17 mouse cellular contexts compared by ENCODE assay signal in the genomic region with DNA sequence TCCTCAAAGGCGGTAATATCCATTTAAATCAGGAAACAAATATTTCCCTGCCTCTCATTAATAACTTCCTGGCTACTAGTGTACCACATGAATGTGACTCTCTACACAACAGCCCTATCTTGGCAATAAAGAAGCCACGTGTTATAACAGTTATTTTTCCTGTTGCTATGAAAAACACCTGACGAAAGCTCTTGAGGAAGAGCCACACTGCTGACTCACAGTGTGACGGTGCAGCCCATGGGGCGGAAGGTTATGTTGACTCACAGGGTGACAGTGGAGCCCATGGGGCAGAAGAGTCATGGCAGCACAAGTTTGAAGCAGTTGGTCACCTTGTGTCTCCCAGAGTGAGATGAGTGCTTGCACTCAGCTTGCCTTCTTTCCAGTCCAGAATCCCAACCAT. TPM values are rescaled to one million over a fixed set of nuclear protein-coding genes. Genes with fewer than 3 reads are reported as not detected.
A peak's percentile ranks its signal among the peaks of the same experiment; 100 is the strongest.
DNase-seq lines count a peak whose midpoint lies in the region; ATAC-seq and TF ChIP-seq lines count a peak whose summit lies in the region.
"Had no signal": no experiment of that assay in that cellular context is flagged by ENCODE, and none has a peak within 500 bp of the region (broad histone marks: within the 10 kb centered on the region; RNA-seq: fewer than 3 reads in every experiment).

No protein-coding gene starts in this region.

- no peak overlapping the region for H3K4me3 ChIP-seq in liver, postnatal 0 days (ENCODE audit: low read depth, low read length)
- H3K4me3 ChIP-seq: forebrain, embryonic 15.5 days; hindbrain, embryonic 13.5 days; neural tube, embryonic 15.5 days had no signal

- WGBS in liver, postnatal 0 days (ENCODE audit: insufficient replicate concordance) = 35% methylated on average over 5 of the region's 5 CpGs

- peak overlapping the region; percentile 39; the same call in 1 of the 2 replicates for H3K27ac ChIP-seq in liver, postnatal 0 days (ENCODE audit: low read depth)
- H3K27ac ChIP-seq: forebrain, embryonic 15.5 days; hindbrain, embryonic 13.5 days; neural tube, embryonic 15.5 days had no signal

- H3K9ac ChIP-seq in liver, postnatal 0 days (replicated peaks) = no peak overlapping the region
- H3K9ac ChIP-seq: forebrain, embryonic 15.5 days; hindbrain, embryonic 13.5 days; neural tube, embryonic 15.5 days had no signal

- TF ChIP-seq EP300 in liver, postnatal 0 days (IDR thresholded peaks at IDR 0.05; ENCODE audit: low read depth) = no peak

- no peaks in the 10 kb centered on the region for H3K9me3 ChIP-seq in liver, postnatal 0 days (ENCODE audit: low read length)
- H3K9me3 ChIP-seq: forebrain, embryonic 15.5 days; hindbrain, embryonic 13.5 days; neural tube, embryonic 15.5 days had no signal

- H3K4me1 ChIP-seq in liver, postnatal 0 days (ENCODE audit: insufficient read depth) = peaks cover 6% of the 10 kb centered on the region; the same call in 1 of the 2 replicates
- H3K4me1 ChIP-seq: forebrain, embryonic 15.5 days; hindbrain, embryonic 13.5 days; neural tube, embryonic 15.5 days had no signal

- TF ChIP-seq CTCF in liver, postnatal 0 days (IDR thresholded peaks at IDR 0.05; ENCODE audit: low read depth) = no peak

- no peaks in the 10 kb centered on the region for H3K27me3 ChIP-seq in liver, postnatal 0 days (ENCODE audit: insufficient read depth, low read length)
- H3K27me3 ChIP-seq: forebrain, embryonic 15.5 days; neural tube, embryonic 15.5 days had no signal

- peak; percentile 95 for ATAC-seq in erythroblast, adult 5-6 weeks (replicated peaks; ENCODE audit: low FRiP score, poor library complexity, severe bottlenecking)
- peak; percentile 91 for ATAC-seq in liver, postnatal 0 days
- ATAC-seq: forebrain, embryonic 15.5 days had no signal

- H3K36me3 ChIP-seq in liver, postnatal 0 days (replicated peaks; ENCODE audit: insufficient read depth, low read length) = no peaks in the 10 kb centered on the region
- H3K36me3 ChIP-seq: forebrain, embryonic 15.5 days; hindbrain, embryonic 13.5 days; neural tube, embryonic 15.5 days had no signal

- DNase-seq in 3T3-L1 (ENCODE audit: low read depth, low spot score) = peak; percentile 72
- peak; percentile 51 for DNase-seq in CD4-positive helper T cell, adult 2 months (ENCODE audit: low read depth, low spot score)
- peak; percentile 51 for DNase-seq in liver, postnatal 0 days
- no peak for DNase-seq in cerebellum, adult 18-20 months
- DNase-seq in B cell, adult 2 months = no peak
- DNase-seq in frontal cortex, postnatal 10 days (ENCODE audit: low spot score in 2 of 2) = no peak
- no peak for DNase-seq in thymus, postnatal 14 days
- DNase-seq: embryo, embryonic 11 days; kidney, postnatal 36 days; right cerebral cortex, postnatal 14 days had no signal

- no peak overlapping the region for H3K4me2 ChIP-seq in liver, postnatal 0 days (ENCODE audit: low read depth, low read length)
- H3K4me2 ChIP-seq: forebrain, embryonic 15.5 days; hindbrain, embryonic 13.5 days; midbrain, embryonic 11.5 days; neural tube, embryonic 15.5 days had no signal

RNA-seq across cellular contexts. Expression of a gene that starts 5.7 kb away (rescaled TPM):
- not detected in 2 replicates for total RNA-seq in erythroblast, adult 5-6 weeks (2015; ENCODE audit: low replicate concordance)
- not detected in 2 replicates for total RNA-seq in erythroblast, adult 5-6 weeks (2017; ENCODE audit: low replicate concordance)
- polyA plus RNA-seq in liver, postnatal 0 days (2015; fragmentation: Nextera tagmentation; extraction: Ambion mirVana) = not detected in 2 replicates
- total RNA-seq: left cerebral cortex, postnatal 36 days had no signal
- polyA plus RNA-seq: forebrain, embryonic 15.5 days; gonadal fat pad, adult 2 months; hindbrain, embryonic 13.5 days; midbrain, embryonic 11.5 days; neural tube, embryonic 15.5 days had no signal

RNA-seq across cellular contexts. Expression of a gene that starts 6.6 kb away (rescaled TPM):
- total RNA-seq in erythroblast, adult 5-6 weeks (2015; ENCODE audit: low replicate concordance) = 4.6 and 6.5 TPM in 2 replicates
- total RNA-seq in erythroblast, adult 5-6 weeks (2017; ENCODE audit: low replicate concordance) = 1.6 and 3.5 TPM in 2 replicates
- polyA plus RNA-seq in liver, postnatal 0 days (2015; fragmentation: Nextera tagmentation; extraction: Ambion mirVana) = 3.2 and 4.2 TPM in 2 replicates

RNA-seq across cellular contexts. Expression of a gene that starts 11.5 kb away (rescaled TPM):
- total RNA-seq in erythroblast, adult 5-6 weeks (2015; ENCODE audit: low replicate concordance) = 27.3 and 28.6 TPM in 2 replicates
- 41.3 and 45.6 TPM in 2 replicates for total RNA-seq in erythroblast, adult 5-6 weeks (2017; ENCODE audit: low replicate concordance)
- 4.8 and 5.7 TPM in 2 replicates for polyA plus RNA-seq in liver, postnatal 0 days (2015; fragmentation: Nextera tagmentation; extraction: Ambion mirVana)

Comparison
In these comparisons a context has a peak if more than half of its experiments do, and no peak if none do; other contexts are left out.
1. DNase-seq: peak in 3T3-L1 (single experiment), CD4-positive helper T cell, adult 2 months (single experiment) and liver, postnatal 0 days (single experiment); none in cerebellum, adult 18-20 months (0 of 2), B cell, adult 2 months (0 of 2), frontal cortex, postnatal 10 days (0 of 2) and thymus, postnatal 14 days (single experiment).